ENCODE assay signal across 24 mouse cellular contexts in the genomic region with DNA sequence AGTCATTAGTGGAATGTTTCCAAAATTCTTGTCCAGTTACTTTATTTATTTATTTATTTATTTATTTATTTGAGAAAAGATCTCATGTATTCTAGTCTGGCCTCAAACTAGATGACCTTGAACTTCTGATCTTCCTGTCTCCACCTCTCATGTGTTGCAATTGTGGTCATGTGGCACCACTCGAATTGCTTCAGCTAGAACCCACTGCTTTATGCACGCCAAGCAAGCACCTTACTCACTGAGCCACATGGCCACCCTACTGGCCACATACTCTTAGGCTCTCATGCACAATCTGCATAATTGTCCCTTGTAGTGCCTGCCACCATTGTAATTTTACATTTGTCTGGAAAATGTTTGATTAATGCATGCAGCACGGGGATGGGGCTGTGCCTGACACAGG. TPM values are rescaled to one million over a fixed set of nuclear protein-coding genes. Genes with fewer than 3 reads are reported as not detected.
DNase-seq lines count a peak whose midpoint lies in the region; ATAC-seq lines count a peak whose summit lies in the region.
"Had no signal": no experiment of that assay in that cellular context is flagged by ENCODE, and none has a peak within 500 bp of the region (broad histone marks: within the 10 kb centered on the region; RNA-seq: fewer than 3 reads in every experiment).

No protein-coding gene starts in this region.

- ATAC-seq in megakaryocyte, adult 5-6 weeks (ENCODE audit: poor library complexity, severe bottlenecking), result peak; percentile 75
- ATAC-seq: forebrain, embryonic 14.5 days; forebrain, embryonic 16.5 days had no signal

- no peak overlapping the region for H3K27ac ChIP-seq in heart, embryonic 10.5 days
- H3K27ac ChIP-seq: embryonic facial prominence, embryonic 13.5 days; embryonic facial prominence, embryonic 15.5 days; forebrain, embryonic 10.5 days; forebrain, embryonic 12.5 days had no signal

- intact Hi-C loops in heart, postnatal 14 days (cut with DNase I), result no loop called here

- H3K4me1 ChIP-seq in heart, embryonic 10.5 days, result peaks cover 11% of the 10 kb centered on the region
- H3K4me1 ChIP-seq: embryonic facial prominence, embryonic 15.5 days had no signal

- H3K27me3 ChIP-seq in heart, embryonic 10.5 days (ENCODE audit: insufficient read depth, poor library complexity, severe bottlenecking), result peaks cover 26% of the 10 kb centered on the region

- DNase-seq in adrenal gland, postnatal 14 days, result peak; percentile 13
- no peak for DNase-seq in adrenal gland, adult 2 months
- DNase-seq in heart, embryonic 10.5 days (ENCODE audit: low spot score), result peak; percentile 71
- DNase-seq in heart, postnatal 14 days, result no peak
- peak; percentile 77 for DNase-seq in 416B (ENCODE audit: low read depth)
- no peak for DNase-seq in kidney, postnatal 36 days
- no peak for DNase-seq in right cerebral cortex, postnatal 4 days
- DNase-seq: adrenal gland, adult 8-10 months; adrenal gland, postnatal 25 days; cerebellum, adult 11 months; cerebellum, adult 18-20 months; cerebellum, adult 8-10 months; cerebellum, adult 9-11 months; cerebellum, postnatal 14 days; cerebellum, postnatal 36 days; embryo, embryonic 11 days had no signal

- H3K36me3 ChIP-seq in heart, embryonic 10.5 days, result no peaks in the 10 kb centered on the region
- H3K36me3 ChIP-seq: embryonic facial prominence, embryonic 13.5 days; embryonic facial prominence, embryonic 15.5 days; forebrain, embryonic 10.5 days; forebrain, embryonic 12.5 days had no signal

- H3K4me3 ChIP-seq in heart, embryonic 10.5 days, result no peak overlapping the region
- H3K4me3 ChIP-seq: embryonic facial prominence, embryonic 13.5 days; embryonic facial prominence, embryonic 15.5 days; erythroblast, embryonic 14.5 days; forebrain, embryonic 10.5 days; forebrain, embryonic 12.5 days had no signal

- H3K9me3 ChIP-seq in heart, embryonic 10.5 days, result no peaks in the 10 kb centered on the region
- H3K9me3 ChIP-seq: embryonic facial prominence, embryonic 13.5 days; embryonic facial prominence, embryonic 15.5 days; forebrain, embryonic 10.5 days; forebrain, embryonic 12.5 days had no signal

- WGBS in heart, embryonic 10.5 days, result 80% methylated on average over 3 of the region's 3 CpGs

RNA-seq across cellular contexts. Expression of gene Rnf220, which starts 57.9 kb away (rescaled TPM):
- 68.8 and 93.7 TPM in 2 replicates for total RNA-seq in adrenal gland, postnatal 14 days (2021)
- 10 to 100 TPM; 79.4 to 97.0 TPM for total RNA-seq in adrenal gland, adult 2 months (2021)
- 111 and 119 TPM in 2 replicates for polyA plus RNA-seq in adrenal gland, adult 2 months (2012; rRNA removed)
- 56.5 and 76.1 TPM in 2 replicates for polyA plus RNA-seq in heart, embryonic 10.5 days (2016; fragmentation: Nextera tagmentation; extraction: Ambion mirVana)
- 10 to 100 TPM; 31.6 to 35.3 TPM for total RNA-seq in heart, postnatal 14 days (2021)
- total RNA-seq in megakaryocyte, adult 5-6 weeks (2015), result 38.7 and 40.6 TPM in 2 replicates
- 76.7 and 84.3 TPM in 2 replicates for total RNA-seq in megakaryocyte, adult 5-6 weeks (2017)

Comparison
In these comparisons a context has a peak if more than half of its experiments do, and no peak if none do; other contexts are left out.
1. DNase-seq: peak in adrenal gland, postnatal 14 days (single experiment), heart, embryonic 10.5 days (single experiment) and 416B (single experiment); none in adrenal gland, adult 2 months (single experiment), heart, postnatal 14 days (0 of 2), kidney, postnatal 36 days (0 of 2) and right cerebral cortex, postnatal 4 days (single experiment).